Mouse (Mus musculus): ENCODE measurements around the gene Gns.

The Gns gene

DNA sequence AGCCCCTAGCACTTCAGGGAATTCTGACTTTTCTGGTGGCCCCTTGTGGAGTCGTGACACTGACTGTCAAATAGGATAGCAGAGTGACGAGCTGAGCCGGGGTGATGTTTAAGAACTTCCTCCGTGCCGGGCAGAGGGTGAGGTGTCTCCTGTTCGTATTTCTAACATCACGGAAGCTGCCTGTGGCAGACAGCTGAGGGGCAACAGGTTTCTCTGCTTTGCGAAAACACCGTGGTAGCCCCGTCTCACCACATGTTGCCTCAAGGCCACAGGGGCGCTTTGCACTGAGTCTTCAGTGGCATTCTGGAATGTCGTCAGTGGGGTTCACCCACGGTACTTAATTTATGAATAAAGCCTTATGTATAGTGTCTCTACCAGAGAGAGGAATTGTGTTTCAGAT is 2.4 kb downstream of the Gns start:
- 81% methylated on average over 13 of the region's 13 CpGs for WGBS

DNA sequence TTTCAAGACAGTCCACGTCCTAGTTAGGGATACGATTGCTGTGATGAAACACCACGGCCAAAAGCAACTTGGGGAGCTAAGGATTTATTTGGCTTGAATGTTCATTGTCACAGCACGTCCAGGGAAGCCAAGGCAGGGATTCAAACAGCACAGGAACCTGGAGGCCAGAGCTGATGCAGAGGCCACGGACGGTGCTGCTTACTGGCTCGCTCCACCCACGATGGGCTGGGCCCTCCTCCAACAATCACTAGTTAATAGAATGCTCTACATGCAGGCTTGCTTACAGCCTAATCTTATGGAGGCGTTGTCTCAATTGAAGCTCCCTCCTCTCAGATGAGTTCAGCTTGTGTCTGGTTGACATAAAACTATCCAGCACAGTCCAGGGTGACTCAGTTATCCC is 2.9 kb downstream of the Gns start:
- WGBS, result 72% methylated on average over 9 of the region's 9 CpGs

DNA sequence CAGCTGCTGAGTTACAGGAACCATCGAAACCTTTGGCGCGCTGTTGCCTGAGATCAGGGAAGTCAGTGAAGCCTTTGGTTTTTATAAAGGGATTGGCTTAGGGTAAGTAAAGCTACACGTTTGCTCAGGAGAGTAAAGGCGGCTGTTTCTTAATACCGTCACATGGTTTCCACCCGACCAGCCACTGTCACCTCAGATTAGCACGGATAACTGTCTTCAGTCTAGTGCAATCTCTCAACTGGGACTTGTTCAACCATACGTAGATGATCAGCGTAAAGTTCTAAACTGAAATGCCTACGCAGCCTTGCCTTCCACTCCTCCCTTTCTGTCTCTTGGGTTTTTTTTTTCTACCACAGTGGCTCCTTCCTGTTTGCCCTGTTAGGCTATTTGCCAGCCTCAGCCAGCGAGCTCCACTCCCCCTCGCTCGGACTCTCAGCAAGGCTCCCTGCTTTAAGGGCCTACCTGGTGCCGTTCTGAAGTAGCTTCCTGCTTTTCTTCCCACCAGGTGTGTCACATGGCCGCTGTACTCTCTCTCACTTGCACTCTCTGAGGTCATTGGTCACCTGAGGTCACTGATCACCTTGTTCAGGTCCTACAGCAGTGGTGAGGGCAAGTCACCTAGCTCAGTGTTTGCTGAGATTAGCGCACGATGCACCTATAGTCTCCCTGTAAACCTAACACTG is 4.0 kb downstream of the Gns start:
- WGBS, result 91% methylated on average over 18 of the region's 18 CpGs

DNA sequence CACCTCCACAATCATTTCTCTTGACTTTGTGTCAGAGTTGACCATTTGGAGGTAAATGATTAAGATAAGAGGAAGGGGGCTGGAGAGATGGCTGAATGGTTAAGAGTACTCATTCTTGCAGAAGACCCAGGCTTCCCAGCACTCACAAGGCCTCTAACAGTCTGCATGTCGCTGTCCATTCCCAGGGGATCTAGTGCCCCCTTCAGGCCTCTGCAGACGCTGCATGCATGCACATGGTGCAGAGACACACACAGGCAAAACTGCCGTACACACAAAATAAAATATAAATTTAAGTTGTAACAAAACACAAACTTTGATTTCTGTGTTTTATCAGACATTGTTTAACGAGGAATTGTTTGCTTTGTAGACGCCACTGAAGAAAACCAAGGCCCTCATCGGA is 5.9 kb downstream of the Gns start:
- 95% methylated on average over 6 of the region's 6 CpGs for WGBS

DNA sequence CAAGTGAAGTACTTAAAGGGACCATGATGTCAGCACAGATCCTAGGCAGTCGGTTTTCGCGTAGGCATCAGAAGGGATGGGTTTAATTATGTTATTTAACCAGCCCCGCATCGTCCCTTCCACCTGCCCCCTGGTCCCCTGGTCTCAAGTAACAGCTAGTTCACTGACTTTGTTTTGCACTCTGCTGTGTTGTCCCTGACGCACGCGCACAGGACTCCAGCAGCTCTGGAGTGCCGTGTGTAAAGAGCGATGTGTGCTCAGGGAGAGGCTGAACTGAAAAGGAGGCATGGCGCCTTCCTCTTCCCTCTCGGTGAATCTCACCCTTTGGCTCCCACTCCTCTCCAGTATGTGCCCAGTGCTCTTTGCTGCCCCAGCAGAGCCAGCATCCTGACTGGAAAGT is 9.1 kb downstream of the Gns start:
- WGBS, result 78% methylated on average over 12 of the region's 12 CpGs

DNA sequence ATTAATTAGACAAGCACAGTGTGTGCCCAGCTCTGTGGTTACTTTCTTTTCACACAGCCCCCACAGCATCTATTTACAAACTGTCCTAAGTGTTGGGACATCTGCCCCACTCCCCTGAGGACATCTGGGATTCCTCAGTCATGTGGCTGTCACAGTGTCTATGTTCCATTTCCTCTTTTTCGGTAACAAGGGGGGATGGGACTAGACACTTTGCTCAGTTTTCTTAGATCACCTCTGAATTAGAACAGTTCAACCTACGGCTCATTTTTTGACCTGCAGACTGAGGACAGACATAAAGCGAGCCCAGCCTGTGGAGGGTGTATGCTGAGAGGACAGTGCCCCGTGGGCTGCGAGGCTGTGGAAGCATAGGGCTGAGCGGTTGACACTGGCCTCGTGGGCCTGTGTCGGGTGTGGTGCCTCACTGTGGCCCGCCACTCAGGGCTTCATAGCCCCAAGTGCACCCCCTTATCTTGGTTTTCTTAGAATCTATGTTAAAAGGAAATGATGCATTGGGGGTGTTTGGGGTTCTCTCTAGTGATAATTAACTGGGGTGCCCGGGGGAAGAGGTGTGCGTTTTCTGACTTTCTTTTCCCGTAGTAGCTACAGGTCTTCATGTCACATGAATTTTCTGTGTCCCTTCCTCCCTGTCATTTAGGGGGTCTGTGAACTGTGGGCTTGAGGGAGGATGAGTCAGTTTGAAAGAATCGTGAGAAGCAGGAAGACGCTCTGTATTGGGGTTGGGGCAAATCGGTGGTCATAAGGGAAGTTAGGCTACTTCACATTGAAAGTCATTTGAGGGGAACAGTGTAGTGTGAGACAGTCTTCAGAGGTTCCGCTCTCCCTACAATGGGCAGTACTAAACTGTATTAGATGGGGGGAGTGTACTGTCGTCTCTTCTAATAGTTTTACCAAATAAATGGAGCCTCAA is 10.1 kb downstream of the Gns start:
- WGBS, result 82% methylated on average over 17 of the region's 17 CpGs

DNA sequence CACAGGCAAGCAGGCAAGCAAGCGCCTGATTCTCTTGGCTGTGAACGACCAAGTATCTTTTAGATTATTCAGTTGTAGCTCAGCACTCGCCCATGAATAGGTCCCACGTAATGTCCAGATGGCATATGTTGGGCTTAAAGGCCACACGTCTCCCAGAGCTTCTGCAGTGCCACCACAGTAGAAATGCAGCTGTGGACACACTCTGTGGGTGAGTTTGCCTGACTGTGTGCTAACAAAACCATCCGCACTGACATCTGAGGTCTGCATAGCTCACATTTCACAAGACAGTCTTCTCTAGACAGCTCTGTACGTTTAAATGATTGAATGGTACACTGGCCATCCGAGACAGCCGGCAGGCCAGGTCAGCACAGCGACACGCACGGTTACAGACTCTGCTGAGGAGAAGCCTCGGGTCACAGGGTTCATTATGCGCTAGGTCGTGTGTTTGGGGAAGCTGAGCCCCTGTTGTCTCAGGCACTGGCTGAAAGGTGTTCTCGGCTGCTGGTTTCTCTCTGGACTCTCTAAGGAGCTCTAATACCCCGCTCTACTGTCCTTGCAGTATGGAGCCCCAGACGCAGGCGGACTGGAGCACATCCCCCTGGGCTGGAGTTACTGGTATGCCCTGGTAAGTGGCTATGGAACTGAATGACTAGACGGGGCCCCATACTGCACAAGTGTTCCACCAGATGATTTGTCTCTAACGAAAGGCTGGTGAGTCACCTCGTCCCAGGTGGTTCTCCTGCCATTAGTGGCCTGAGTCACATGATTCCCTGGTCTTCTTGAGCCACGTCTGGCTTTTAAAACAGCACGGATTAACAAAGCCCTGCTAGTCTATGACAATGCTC is 11.0 kb downstream of the Gns start:
- 86% methylated on average over 24 of the region's 24 CpGs for WGBS

DNA sequence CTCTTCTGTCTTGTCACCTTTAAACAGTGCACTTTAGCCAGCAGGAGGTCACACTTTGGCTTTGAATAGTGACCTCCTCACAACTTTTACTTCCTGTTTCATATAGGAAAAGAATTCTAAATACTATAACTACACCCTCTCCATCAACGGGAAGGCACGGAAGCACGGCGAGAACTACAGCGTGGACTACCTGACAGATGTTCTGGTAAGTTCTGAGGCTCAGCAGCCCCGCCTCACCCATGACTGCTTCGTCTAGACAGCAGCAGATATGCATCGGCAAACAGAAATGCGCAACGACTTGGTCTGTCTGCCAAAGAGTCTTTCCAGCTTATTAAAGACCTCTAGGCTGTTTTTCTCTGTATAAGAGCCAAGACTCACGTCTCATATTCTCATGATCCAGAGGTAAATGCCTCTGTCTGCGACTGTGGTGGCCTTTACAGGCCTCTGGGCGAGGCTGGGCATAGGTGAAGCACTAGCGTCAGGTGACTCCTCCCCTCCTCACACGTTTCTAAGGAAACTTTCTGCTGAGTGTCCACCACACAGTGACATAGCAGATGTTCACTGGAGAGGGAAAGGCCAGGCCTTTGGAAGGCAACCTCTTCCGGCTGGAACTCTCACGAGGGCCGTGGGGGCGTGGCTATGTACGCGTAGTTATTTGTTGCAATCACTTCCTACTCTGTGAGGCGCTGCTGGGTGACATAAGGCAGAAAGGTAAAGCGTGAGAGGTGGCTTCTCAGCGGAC is 11.8 kb downstream of the Gns start:
- WGBS, result 89% methylated on average over 24 of the region's 24 CpGs

DNA sequence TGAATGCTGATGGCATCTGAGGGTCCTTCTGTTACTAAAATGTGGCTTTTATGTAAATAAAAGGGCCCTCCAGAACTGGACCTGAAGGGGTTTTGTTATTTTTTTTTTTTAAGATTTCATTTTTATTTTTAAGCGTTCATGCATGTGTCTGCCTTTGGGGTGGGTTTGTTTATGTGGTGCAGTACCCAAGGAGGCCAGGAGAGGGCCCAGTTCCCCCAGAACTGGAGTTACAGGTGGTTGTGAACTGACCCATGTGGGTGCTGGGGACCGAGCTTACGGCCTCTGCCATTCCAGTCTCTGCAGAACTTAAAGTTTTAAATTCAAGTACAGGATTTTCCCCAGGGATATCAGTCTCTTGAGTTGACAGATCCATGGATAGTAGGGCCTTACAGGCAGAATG is 14.5 kb downstream of the Gns start:
- WGBS, result 95% methylated on average over 3 of the region's 3 CpGs

DNA sequence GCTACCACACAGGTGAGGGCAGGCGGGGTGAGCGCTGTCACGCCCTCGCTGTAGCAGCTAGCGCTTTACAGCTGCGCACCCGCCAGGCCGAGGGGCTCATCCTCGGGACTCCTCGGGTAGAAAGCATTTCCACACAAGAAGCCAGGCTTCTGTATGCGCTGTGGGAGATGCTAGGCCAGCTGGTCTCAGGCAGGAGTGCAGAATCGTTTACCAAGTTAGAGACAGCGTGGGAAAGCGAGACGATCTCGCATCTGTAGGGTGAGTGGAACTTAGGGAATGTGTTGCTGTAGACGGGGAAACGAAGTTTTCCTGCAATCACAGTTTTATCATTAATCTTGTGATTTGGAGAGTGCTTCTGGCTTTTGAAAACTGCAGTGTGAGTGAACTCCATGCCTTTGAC is 16.4 kb downstream of the Gns start:
- 80% methylated on average over 18 of the region's 18 CpGs for WGBS

DNA sequence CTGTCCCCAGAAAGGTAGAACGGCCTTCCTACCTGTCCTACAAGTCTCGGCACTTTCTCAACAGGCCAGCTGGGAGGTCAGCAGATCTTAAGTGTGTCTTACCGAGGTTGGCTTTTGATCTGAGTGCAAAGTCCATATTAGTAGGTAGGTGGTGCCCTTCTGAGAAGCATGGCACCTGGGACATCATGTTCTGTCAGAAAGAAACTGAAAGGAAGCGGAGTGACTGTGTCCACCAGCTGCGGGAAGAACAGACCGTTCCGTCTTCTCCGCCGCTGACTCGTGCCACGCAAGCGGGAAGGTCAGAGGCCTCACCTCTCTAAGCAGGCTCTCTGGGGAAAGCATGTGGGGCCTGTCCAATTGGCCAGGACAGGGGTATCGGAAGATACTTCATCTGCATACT is 19.8 kb downstream of the Gns start:
- 92% methylated on average over 13 of the region's 13 CpGs for WGBS

DNA sequence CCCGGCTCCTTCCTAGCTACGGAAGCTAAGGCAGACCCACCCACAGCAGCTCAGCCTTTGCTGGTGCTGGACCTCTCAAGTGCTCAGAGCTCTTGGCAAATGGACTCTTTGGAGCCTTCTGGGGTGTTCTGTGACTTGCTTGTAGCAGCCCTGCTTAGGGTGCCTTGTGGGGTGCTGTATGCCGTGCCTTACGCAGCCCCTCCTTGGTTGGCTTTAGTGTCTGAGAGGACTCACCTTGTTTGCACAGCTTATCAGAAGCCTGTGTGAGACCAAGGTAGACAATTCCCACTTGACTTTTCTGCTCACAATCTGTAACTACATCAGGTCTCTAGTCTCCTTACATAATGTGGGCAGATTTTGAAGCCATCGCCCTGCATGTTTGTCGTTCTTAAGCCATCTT is 20.8 kb downstream of the Gns start:
- 94% methylated on average over 6 of the region's 6 CpGs for WGBS

DNA sequence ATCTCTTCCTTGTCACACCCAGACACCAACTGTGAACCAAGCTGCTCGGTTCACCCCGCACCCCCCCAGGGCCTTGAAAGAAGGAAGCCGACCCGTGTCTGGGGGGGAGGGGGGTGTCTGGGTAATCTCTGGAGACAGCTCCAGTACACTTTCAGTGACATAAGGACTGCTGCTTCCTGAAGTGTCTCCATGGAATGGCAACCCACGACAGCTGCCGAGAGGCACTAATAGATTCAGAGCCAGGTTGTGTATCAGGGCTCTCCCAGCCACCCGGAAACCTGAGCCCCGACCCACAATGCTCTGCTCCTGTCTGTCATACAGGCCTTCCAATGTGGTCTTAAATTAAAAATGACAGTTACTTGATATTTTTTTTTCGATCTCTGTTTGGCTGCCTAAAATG is 21.5 kb downstream of the Gns start:
- 66% methylated on average over 9 of the region's 9 CpGs for WGBS

DNA sequence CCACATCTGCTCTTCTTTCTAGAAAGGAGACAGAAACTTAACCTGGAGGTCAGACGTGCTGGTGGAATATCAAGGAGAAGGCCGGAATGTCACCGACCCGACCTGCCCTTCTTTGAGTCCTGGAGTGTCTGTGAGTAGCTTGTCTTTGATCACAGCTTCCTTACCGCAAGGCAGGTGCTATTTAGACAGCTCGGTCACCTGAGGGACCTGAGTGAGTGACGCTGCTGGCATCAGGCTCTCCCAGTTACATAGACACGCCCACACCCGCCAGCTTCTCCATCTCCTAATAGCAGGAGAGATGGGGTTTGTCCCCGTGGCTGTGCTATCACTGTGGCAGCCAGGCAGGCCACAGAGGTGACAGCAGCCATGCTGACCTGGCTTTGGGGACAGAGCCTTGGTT is 25.7 kb downstream of the Gns start:
- 80% methylated on average over 10 of the region's 10 CpGs for WGBS

DNA sequence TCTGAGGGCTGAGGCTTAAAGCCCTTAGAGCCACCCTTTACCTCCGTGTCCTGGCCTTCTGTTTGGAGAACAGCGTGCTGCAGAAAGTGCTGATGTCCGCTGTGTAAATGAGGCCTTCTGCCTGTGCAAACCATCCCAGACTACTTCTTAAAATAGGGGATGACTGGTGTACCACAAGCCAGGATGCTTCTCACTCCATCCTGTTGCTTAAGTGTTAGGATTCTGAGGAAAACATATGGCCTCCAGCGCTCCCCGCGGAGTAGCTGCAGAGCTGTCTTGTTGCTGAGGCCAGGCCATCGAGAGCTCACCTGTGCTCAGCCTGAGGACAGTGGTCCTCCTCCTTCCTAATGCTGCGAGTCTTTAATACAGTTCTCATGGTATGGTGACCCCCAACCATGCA is 27.0 kb downstream of the Gns start:
- 60% methylated on average over 8 of the region's 8 CpGs for WGBS

DNA sequence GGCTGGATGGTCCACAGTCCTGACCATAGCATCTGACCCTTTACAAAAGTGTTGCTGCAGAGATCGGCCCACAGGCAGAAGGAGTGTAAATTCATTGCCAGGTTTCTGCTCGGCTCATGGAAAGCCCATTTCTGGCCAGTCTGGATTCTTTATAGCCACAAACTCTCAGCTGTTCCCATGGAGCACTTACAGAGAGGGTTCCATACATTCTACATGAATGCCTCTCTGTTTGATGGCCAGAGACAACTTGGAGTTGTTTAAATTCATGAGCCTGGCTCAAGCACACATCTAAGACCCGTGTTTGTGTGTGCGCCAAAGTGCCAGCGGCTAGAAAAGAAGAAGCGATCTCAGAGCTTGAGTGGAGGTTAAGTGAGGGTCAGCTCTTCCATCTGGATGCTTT is 29.4 kb downstream of the Gns start:
- 69% methylated on average over 6 of the region's 6 CpGs for WGBS

DNA sequence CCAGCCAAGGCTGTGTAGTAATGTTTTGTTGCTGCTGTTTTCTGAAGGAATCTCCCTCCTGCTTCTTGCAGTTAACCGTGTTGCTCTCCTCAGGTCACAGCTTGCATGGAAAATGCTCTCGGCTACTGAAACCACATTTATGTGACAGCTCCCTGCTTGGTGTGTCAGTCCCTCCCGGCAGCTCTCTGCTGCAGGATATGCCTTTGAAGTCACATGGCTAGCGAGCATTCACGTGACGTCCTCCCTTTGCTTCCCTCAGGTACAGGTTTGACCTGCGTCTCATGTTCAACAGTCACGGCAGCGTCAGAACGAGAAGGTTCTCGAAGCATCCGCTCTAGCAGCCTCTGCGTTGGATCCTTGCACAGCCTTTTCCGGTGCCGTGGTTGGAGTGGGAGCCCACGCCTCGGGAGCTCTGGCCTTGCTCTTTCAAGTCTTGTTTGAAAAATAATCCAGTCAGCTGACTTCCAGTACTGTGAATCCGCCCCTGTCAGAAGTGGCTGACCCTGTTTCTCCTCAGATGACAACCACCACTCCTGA is 30.0 kb downstream of the Gns start:
- 87% methylated on average over 18 of the region's 18 CpGs for WGBS

DNA sequence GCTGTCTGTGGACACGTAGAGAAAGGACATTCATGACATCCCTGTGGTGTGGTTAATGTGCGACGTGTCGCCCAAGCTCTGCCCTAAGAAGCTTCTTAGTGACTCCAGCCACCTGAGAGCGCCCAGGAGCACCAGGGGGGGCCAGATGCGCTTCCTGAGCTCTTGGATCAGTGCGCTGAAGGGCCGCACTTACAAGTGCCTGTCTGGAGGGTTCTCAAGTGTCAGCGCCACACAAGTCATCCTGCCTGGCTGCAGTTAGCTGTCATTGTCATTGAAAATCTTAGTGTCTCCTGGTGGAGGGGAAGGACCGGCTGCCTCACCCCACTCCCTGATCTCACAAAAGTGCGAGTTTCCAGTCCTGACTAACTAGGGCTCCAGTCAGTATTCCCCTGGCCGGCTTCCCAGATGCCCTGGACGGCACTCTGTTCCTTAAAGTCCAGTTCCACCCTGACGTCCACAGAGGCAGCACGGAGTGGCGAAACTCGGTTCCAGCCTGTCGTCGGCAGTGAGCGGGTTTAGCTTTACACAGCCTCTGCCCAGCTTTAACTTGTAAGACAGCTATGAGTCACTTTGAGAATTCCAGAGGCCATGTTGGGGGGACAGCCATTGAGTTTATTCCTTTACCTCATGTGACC is 30.8 kb downstream of the Gns start:
- WGBS, result 86% methylated on average over 20 of the region's 20 CpGs

DNA sequence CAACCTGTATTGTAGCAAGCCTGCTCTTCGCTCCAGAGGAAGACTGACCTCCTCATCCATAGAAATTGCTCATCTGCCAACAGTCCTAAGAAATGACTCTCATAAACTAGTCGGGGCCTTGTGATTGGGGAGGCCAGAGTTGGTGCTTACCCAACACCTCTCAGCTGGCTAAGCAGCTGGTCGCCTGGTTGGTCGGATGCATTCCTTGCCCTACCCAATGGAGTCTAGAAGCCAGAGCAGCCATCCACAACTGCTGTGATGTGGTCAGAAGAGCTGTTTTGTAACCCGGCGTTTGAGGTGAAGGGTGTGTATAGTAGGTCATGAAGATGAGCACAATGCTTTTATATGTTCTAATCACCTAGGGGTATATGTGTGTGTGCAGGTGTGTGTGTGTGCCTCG is 33.7 kb downstream of the Gns start:
- WGBS, result 91% methylated on average over 7 of the region's 7 CpGs

DNA sequence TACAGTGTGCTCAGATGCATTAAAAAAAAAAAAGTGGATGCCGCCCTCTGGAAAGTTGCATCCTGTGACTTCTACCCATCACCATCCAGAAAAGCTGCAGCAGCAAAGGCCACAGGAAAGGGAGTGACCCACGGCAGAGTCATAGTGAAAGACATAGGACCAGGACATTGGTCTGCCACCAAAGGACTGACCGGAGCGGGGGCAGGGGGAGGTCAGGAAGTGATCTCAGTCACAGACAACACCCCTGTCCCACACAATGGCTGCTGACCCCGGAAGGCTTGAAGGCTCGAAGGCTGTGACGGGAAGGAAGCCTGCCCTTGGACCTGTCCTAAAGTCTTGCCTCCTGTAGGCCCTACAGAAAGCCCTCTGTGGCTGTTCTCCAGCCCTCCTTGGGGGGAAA is 36.1 kb downstream of the Gns start:
- WGBS, result 82% methylated on average over 7 of the region's 7 CpGs

DNA sequence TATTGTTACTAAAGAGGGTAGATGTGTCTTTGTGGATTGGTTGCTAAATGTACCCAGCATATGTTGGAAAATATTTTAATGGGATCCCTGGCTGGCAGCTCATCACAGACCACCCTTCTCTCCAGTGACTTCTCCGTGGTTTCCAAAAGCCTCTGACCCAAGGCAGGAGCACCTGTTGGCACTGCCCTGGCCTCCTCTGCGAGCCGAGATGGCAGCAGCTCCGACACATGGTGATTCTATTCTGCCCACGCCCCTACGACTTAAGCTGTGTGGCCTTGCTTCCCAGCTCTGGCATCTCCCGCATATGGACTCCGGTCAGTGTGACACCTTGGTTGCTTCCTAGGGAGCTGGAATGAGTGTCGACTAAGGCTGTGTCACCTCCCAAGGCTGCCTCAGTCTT is 38.2 kb downstream of the Gns start:
- 67% methylated on average over 9 of the region's 9 CpGs for WGBS

All from cerebral cortex, adult 2 months (tissue).